Mouse (Mus musculus): ENCODE results near the gene Srp14. TPM values are rescaled to one million over a fixed set of nuclear protein-coding genes. Genes with fewer than 3 reads are reported as not detected.

The Srp14 gene
- polyA plus RNA-seq, 1 experiment: 230 TPM

Other genes with a start within 250 kb of the Srp14 start
- gene Fsip1, start 222.7 kb downstream of the Srp14 start, polyA plus RNA-seq (2012; fragmentation: generic; extraction: Trizol): 0.09 TPM
- gene Gpr176, start 106.3 kb downstream of the Srp14 start, polyA plus RNA-seq (2012; fragmentation: generic; extraction: Trizol): 4.7 TPM
- 6.6 TPM for gene Eif2ak4, start 91.1 kb downstream of the Srp14 start, polyA plus RNA-seq (2012; fragmentation: generic; extraction: Trizol)
- 0.42 TPM for gene Bmf, start 70.0 kb upstream of the Srp14 start, polyA plus RNA-seq (2012; fragmentation: generic; extraction: Trizol)
- 54.9 TPM for gene Bub1b, start 118.5 kb upstream of the Srp14 start, polyA plus RNA-seq (2012; fragmentation: generic; extraction: Trizol)
- gene Pak6, start 183.6 kb upstream of the Srp14 start, polyA plus RNA-seq (2012; fragmentation: generic; extraction: Trizol): 0.13 TPM
- 0.02 TPM for gene Ankrd63, start 224.3 kb upstream of the Srp14 start, polyA plus RNA-seq (2012; fragmentation: generic; extraction: Trizol)
- not detected for gene Plcb2, start 248.7 kb upstream of the Srp14 start, polyA plus RNA-seq (2012; fragmentation: generic; extraction: Trizol)